Mouse (Mus musculus) c-Kit-positive CD71-positive TER-119-positive erythroid progenitor cells, embryonic 14.5 days (primary cell): ENCODE measurements around the gene Tpgs1.
"Not testable (repeated sequence)": the region's sequence is repeated elsewhere in the genome, so short reads cannot be mapped to it uniquely, and the experiment has no call there.

Source experiments
- DNase-seq: peaks from one replicate; pipeline ENCODE4 v3.0.0-alpha.2; 2013; ENCODE audit warnings: low spot score

The Tpgs1 gene

GRCm38 (mm10) chr10:79691986-79692548 lies 22.9 kb downstream of the Tpgs1 start:
- no peak for DNase-seq

- DNase-seq = no peak
Measured at GRCm38 (mm10) chr10:79693580-79694378, 24.6 kb downstream of the Tpgs1 start.

GRCm38 (mm10) chr10:79694379-79694655 lies 25.1 kb downstream of the Tpgs1 start:
- no peak for DNase-seq

GRCm38 (mm10) chr10:79695231-79696128 lies 26.3 kb downstream of the Tpgs1 start:
- peak; percentile 70 for DNase-seq

GRCm38 (mm10) chr10:79696129-79696651 lies 27.0 kb downstream of the Tpgs1 start:
- no peak for DNase-seq

- DNase-seq = no peak
Measured at GRCm38 (mm10) chr10:79697916-79698315, 28.7 kb downstream of the Tpgs1 start.

- DNase-seq = no peak
Measured at GRCm38 (mm10) chr10:79698459-79698858, 29.3 kb downstream of the Tpgs1 start.

GRCm38 (mm10) chr10:79700676-79701075 lies 31.5 kb downstream of the Tpgs1 start:
- DNase-seq = no peak

GRCm38 (mm10) chr10:79701443-79702129 lies 32.4 kb downstream of the Tpgs1 start:
- no peak for DNase-seq

GRCm38 (mm10) chr10:79702970-79703369 lies 33.8 kb downstream of the Tpgs1 start:
- not testable (repeated sequence) for DNase-seq

- DNase-seq = no peak
Measured at GRCm38 (mm10) chr10:79703541-79703940, 34.4 kb downstream of the Tpgs1 start.

GRCm38 (mm10) chr10:79704065-79704969 lies 35.1 kb downstream of the Tpgs1 start, which contains the start of gene Bsg:
TSS of gene Bsg (plus strand) at chr10:79704491.
- DNase-seq = peak; percentile 99

GRCm38 (mm10) chr10:79704970-79705360 lies 35.8 kb downstream of the Tpgs1 start:
- no peak for DNase-seq

- peak; percentile 91 for DNase-seq
Measured at GRCm38 (mm10) chr10:79705951-79706350, 36.8 kb downstream of the Tpgs1 start.

- DNase-seq = no peak
Measured at GRCm38 (mm10) chr10:79706406-79707094, 37.4 kb downstream of the Tpgs1 start.

- DNase-seq = no peak
Measured at GRCm38 (mm10) chr10:79707162-79707561, 38.0 kb downstream of the Tpgs1 start.

GRCm38 (mm10) chr10:79707759-79708158 lies 38.6 kb downstream of the Tpgs1 start:
- no peak for DNase-seq

GRCm38 (mm10) chr10:79708668-79709067 lies 39.5 kb downstream of the Tpgs1 start:
- no peak for DNase-seq

GRCm38 (mm10) chr10:79709307-79709706 lies 40.1 kb downstream of the Tpgs1 start:
- no peak for DNase-seq

- DNase-seq = peak; percentile 68
Measured at GRCm38 (mm10) chr10:79712029-79712428, 42.9 kb downstream of the Tpgs1 start.
